Mouse (Mus musculus): ENCODE data around the gene Tmem45a2.
"Not testable (repeated sequence)": the region's sequence is repeated elsewhere in the genome, so short reads cannot be mapped to it uniquely, and the experiment has no call there.

The Tmem45a2 gene

GRCm38 (mm10) chr16:57071132-57071639, at the start of gene Tmem45a2:
Tmem45a2 (minus strand) TSS chr16:57071372.
- no peak for DNase-seq

GRCm38 (mm10) chr16:57117562-57117961, 46.4 kb upstream of the Tmem45a2 start:
- no peak for DNase-seq

- no peak for DNase-seq
Measured at GRCm38 (mm10) chr16:57116066-57116465, 44.9 kb upstream of the Tmem45a2 start.

GRCm38 (mm10) chr16:57106185-57106960, 35.2 kb upstream of the Tmem45a2 start:
- no peak for DNase-seq

GRCm38 (mm10) chr16:57101174-57101573, 30.0 kb upstream of the Tmem45a2 start:
- DNase-seq = no peak

- no peak for DNase-seq
Measured at GRCm38 (mm10) chr16:57099572-57100237, 28.5 kb upstream of the Tmem45a2 start.

- no peak for DNase-seq
Measured at GRCm38 (mm10) chr16:57098468-57099144, 27.4 kb upstream of the Tmem45a2 start.

GRCm38 (mm10) chr16:57092911-57093605, 21.9 kb upstream of the Tmem45a2 start:
- no peak for DNase-seq

- DNase-seq = peak; percentile 63
Measured at GRCm38 (mm10) chr16:57092460-57092859, 21.3 kb upstream of the Tmem45a2 start.

- DNase-seq = no peak
Measured at GRCm38 (mm10) chr16:57079577-57079976, 8.4 kb upstream of the Tmem45a2 start.

GRCm38 (mm10) chr16:57075986-57076385, 4.8 kb upstream of the Tmem45a2 start:
- no peak for DNase-seq

- DNase-seq = no peak
Measured at GRCm38 (mm10) chr16:57062045-57062444, 9.1 kb downstream of the Tmem45a2 start.

GRCm38 (mm10) chr16:57056995-57057394, 14.2 kb downstream of the Tmem45a2 start:
- DNase-seq = no peak

GRCm38 (mm10) chr16:57049974-57050373, 21.2 kb downstream of the Tmem45a2 start:
- no peak for DNase-seq

- no peak for DNase-seq
Measured at GRCm38 (mm10) chr16:57038600-57038999, 32.6 kb downstream of the Tmem45a2 start.

- DNase-seq = no peak
Measured at GRCm38 (mm10) chr16:57030150-57030885, 40.9 kb downstream of the Tmem45a2 start.

GRCm38 (mm10) chr16:56998283-56998682, 72.9 kb downstream of the Tmem45a2 start:
- not testable (repeated sequence) for DNase-seq
